Mouse (Mus musculus) embryo, embryonic 10 days (tissue): ENCODE data around the gene Nop9.

ENCODE experiments used
- DNase-seq: peaks from one replicate; pipeline ENCODE4 v3.0.0-alpha.2; 2015; ENCODE audit warnings: low spot score

Nop9 gene

GRCm38 (mm10) chr14:55727889-55728685 lies 17.4 kb upstream of the Nop9 start:
- no peak for DNase-seq

- DNase-seq, result no peak
Measured at GRCm38 (mm10) chr14:55730116-55730515, 15.4 kb upstream of the Nop9 start.

GRCm38 (mm10) chr14:55730531-55731032 lies 14.9 kb upstream of the Nop9 start:
- DNase-seq, result no peak

GRCm38 (mm10) chr14:55733889-55734288 lies 11.6 kb upstream of the Nop9 start:
- no peak for DNase-seq

GRCm38 (mm10) chr14:55734869-55735268 lies 10.6 kb upstream of the Nop9 start:
- no peak for DNase-seq

- DNase-seq, result no peak
Measured at GRCm38 (mm10) chr14:55735334-55735733, 10.2 kb upstream of the Nop9 start.

GRCm38 (mm10) chr14:55735758-55736157 lies 9.7 kb upstream of the Nop9 start:
- no peak for DNase-seq

GRCm38 (mm10) chr14:55737086-55737687 lies 8.3 kb upstream of the Nop9 start:
- DNase-seq, result no peak

GRCm38 (mm10) chr14:55743711-55744110 lies 1.8 kb upstream of the Nop9 start:
- DNase-seq, result peak; percentile 91

- DNase-seq, result no peak
Measured at GRCm38 (mm10) chr14:55745861-55746237, 356 bp downstream of the Nop9 start.

- DNase-seq, result no peak
Measured at GRCm38 (mm10) chr14:55747051-55747847, 1.8 kb downstream of the Nop9 start.

- no peak for DNase-seq
Measured at GRCm38 (mm10) chr14:55757566-55757965, 12.1 kb downstream of the Nop9 start.

GRCm38 (mm10) chr14:55758363-55758784 lies 12.9 kb downstream of the Nop9 start, which contains the start of gene Cideb:
Gene Cideb, minus strand, starts transcription at chr14:55758458.
- DNase-seq, result peak; percentile 80

- peak; percentile 91 for DNase-seq
Measured at GRCm38 (mm10) chr14:55760156-55760555, 14.7 kb downstream of the Nop9 start.

GRCm38 (mm10) chr14:55761163-55761562 lies 15.7 kb downstream of the Nop9 start, which contains the start of gene Ltb4r2:
Gene Ltb4r2, plus strand, starts transcription at chr14:55761428.
- no peak for DNase-seq

GRCm38 (mm10) chr14:55762001-55762821 lies 16.7 kb downstream of the Nop9 start:
- DNase-seq, result peak; percentile 79

- DNase-seq, result no peak
Measured at GRCm38 (mm10) chr14:55763166-55763565, 17.7 kb downstream of the Nop9 start.

GRCm38 (mm10) chr14:55765696-55766095 lies 20.2 kb downstream of the Nop9 start, which contains the start of gene Ltb4r1:
Gene Ltb4r1, plus strand, starts transcription at chr14:55765962.
- DNase-seq, result no peak

- DNase-seq, result peak; percentile 79
Measured at GRCm38 (mm10) chr14:55767519-55768414, 22.3 kb downstream of the Nop9 start.

GRCm38 (mm10) chr14:55768555-55768954 lies 23.1 kb downstream of the Nop9 start:
- no peak for DNase-seq
